11 mouse cellular contexts compared by ENCODE assay signal in genomic region chr2:129624956-129625355, GRCm38 (mm10). TPM values are rescaled to one million over a fixed set of nuclear protein-coding genes. Genes with fewer than 3 reads are reported as not detected.
DNase-seq lines count a peak whose midpoint lies in the region; ATAC-seq lines count a peak whose summit lies in the region.
"Had no signal": no experiment of that assay in that cellular context is flagged by ENCODE, and none has a peak within 500 bp of the region (broad histone marks: within the 10 kb centered on the region; RNA-seq: fewer than 3 reads in every experiment).

No protein-coding gene starts in this region.

- peaks cover 22% of the 10 kb centered on the region for H3K4me1 ChIP-seq in heart, embryonic 12.5 days (replicated peaks)
- peaks cover 10% of the 10 kb centered on the region; the same call in 1 of the 2 replicates for H3K4me1 ChIP-seq in neural tube, embryonic 15.5 days
- H3K4me1 ChIP-seq: liver, embryonic 15.5 days had no signal

- H3K27ac ChIP-seq in heart, embryonic 12.5 days (ENCODE audit: poor library complexity, severe bottlenecking): peak overlapping the region; percentile 31; the same call in 1 of the 2 replicates
- no peak overlapping the region; the same call in 1 of the 2 replicates for H3K27ac ChIP-seq in neural tube, embryonic 15.5 days (replicated peaks)
- H3K27ac ChIP-seq: liver, embryonic 15.5 days had no signal

- H3K4me2 ChIP-seq in heart, embryonic 12.5 days: no peak overlapping the region
- 0 out of 2 replicates have a peak overlapping the region, but pooled peaks have one; percentile 9 for H3K4me2 ChIP-seq in neural tube, embryonic 15.5 days
- H3K4me2 ChIP-seq: liver, embryonic 15.5 days had no signal

- H3K9me3 ChIP-seq in heart, embryonic 12.5 days (replicated peaks): no peaks in the 10 kb centered on the region
- H3K9me3 ChIP-seq in neural tube, embryonic 15.5 days (replicated peaks): no peaks in the 10 kb centered on the region
- H3K9me3 ChIP-seq: liver, embryonic 15.5 days had no signal

- no peak for ATAC-seq in heart, embryonic 12.5 days (ENCODE audit: insufficient number of reproducible peaks, low FRiP score)
- ATAC-seq in neural tube, embryonic 15.5 days (ENCODE audit: low FRiP score): no peak

- H3K36me3 ChIP-seq in heart, embryonic 12.5 days: peaks cover 21% of the 10 kb centered on the region
- H3K36me3 ChIP-seq in neural tube, embryonic 15.5 days: peaks cover 25% of the 10 kb centered on the region

- no peak for DNase-seq in heart, adult 9 months (ENCODE audit: low spot score in 2 of 2)
- peak; percentile 22 to 34 for DNase-seq in right cerebral cortex, postnatal 10 days (ENCODE audit: low spot score in 2 of 2)
- no peak for DNase-seq in right cerebral cortex, postnatal 36 days (ENCODE audit: low spot score in 2 of 2)
- peak; percentile 40 to 59 for DNase-seq in kidney, postnatal 25 days
- DNase-seq in frontal cortex, postnatal 36 days (ENCODE audit: low spot score in 2 of 2): no peak
- no peak for DNase-seq in yolk sac, embryonic 10.5 days (ENCODE audit: low spot score)
- DNase-seq: gastrocnemius, postnatal 14 days; layer of hippocampus, adult 9-11 months had no signal

- H3K4me3 ChIP-seq in heart, embryonic 12.5 days: no peak overlapping the region
- H3K4me3 ChIP-seq in neural tube, embryonic 15.5 days (replicated peaks): no peak overlapping the region
- H3K4me3 ChIP-seq: liver, embryonic 15.5 days had no signal

- H3K27me3 ChIP-seq in heart, embryonic 12.5 days (replicated peaks): no peaks in the 10 kb centered on the region
- H3K27me3 ChIP-seq in neural tube, embryonic 15.5 days (replicated peaks): no peaks in the 10 kb centered on the region
- H3K27me3 ChIP-seq: liver, embryonic 15.5 days had no signal

- 68% methylated on average over 6 of the region's 6 CpGs for WGBS in heart, embryonic 12.5 days
- WGBS in neural tube, embryonic 15.5 days: 58% methylated on average over 6 of the region's 6 CpGs

- no peak overlapping the region for H3K9ac ChIP-seq in heart, embryonic 12.5 days
- no peak overlapping the region for H3K9ac ChIP-seq in neural tube, embryonic 15.5 days (replicated peaks)
- H3K9ac ChIP-seq: liver, embryonic 15.5 days had no signal

RNA-seq across cellular contexts. Expression of gene Sirpa, which starts 32.3 kb away (rescaled TPM):
- polyA plus RNA-seq in heart, embryonic 12.5 days (2016; fragmentation: Nextera tagmentation; extraction: Ambion mirVana): 14.4 and 18.6 TPM in 2 replicates
- 31.4 and 36.4 TPM in 2 replicates for polyA plus RNA-seq in neural tube, embryonic 15.5 days (2015; fragmentation: Nextera tagmentation; extraction: Ambion mirVana)

Comparison
In these comparisons a context has a peak if more than half of its experiments do, and no peak if none do; other contexts are left out.
1. DNase-seq: peak in right cerebral cortex, postnatal 10 days (2 of 2) and kidney, postnatal 25 days (2 of 2); none in heart, adult 9 months (0 of 2), right cerebral cortex, postnatal 36 days (0 of 2), frontal cortex, postnatal 36 days (0 of 2) and yolk sac, embryonic 10.5 days (single experiment).